Mouse (Mus musculus) hindbrain, embryonic 15.5 days (tissue): Measurements from ENCODE around the gene Galnt13. TPM values are rescaled to one million over a fixed set of nuclear protein-coding genes. Genes with fewer than 3 reads are reported as not detected.

Experiments
- ATAC-seq: fragments of 200-750 bp; cut with Nextera tagmentation; 2 replicates; pipeline ENCODE4 v1.8.0; 2017; ENCODE audit warnings: low read depth, moderate number of reproducible peaks, moderate TSS enrichment; ENCODE audit not compliant: low FRiP score
- H3K27ac ChIP-seq: fragments of 300-500 bp; sonication (generic); replicated peaks from 2 replicates; pipeline ENCODE4 v1.5.1; 2015; ENCODE audit warnings: mild to moderate bottlenecking, inconsistent platforms
- H3K27me3 ChIP-seq: fragments of 300-500 bp; sonication (generic); 2 replicates; pipeline ENCODE4 v1.6.1; 2015; ENCODE audit warnings: control low read depth, inconsistent platforms
- H3K36me3 ChIP-seq: fragments of 300-500 bp; sonication (generic); 2 replicates; pipeline ENCODE4 v1.6.1; 2015; ENCODE audit warnings: control low read depth, inconsistent platforms
- H3K4me1 ChIP-seq: fragments of 300-500 bp; sonication (generic); replicated peaks from 2 replicates; pipeline ENCODE4 v1.6.1; 2015; ENCODE audit warnings: control low read depth, inconsistent platforms
- H3K4me2 ChIP-seq: fragments of 300-500 bp; sonication (generic); 2 replicates; pipeline ENCODE4 v1.6.1; 2015; ENCODE audit warnings: moderate library complexity, mild to moderate bottlenecking, inconsistent platforms
- H3K4me3 ChIP-seq: fragments of 300-500 bp; sonication (generic); 2 replicates; pipeline ENCODE4 v1.5.1; 2015; ENCODE audit warnings: mild to moderate bottlenecking, inconsistent platforms
- H3K9ac ChIP-seq: fragments of 300-500 bp; sonication (generic); 2 replicates; pipeline ENCODE4 v1.6.1; 2015; ENCODE audit warnings: inconsistent platforms
- H3K9me3 ChIP-seq: fragments of 300-500 bp; sonication (generic); 2 replicates; pipeline ENCODE4 v1.6.1; 2016; ENCODE audit warnings: control low read depth, inconsistent platforms
- WGBS: fragments of 180-500 bp; shearing (Covaris S2); methylation state at CpG from one replicate; pipeline ENCODE4 v1.1.7; 2015; 5-methylcytosine and 5-hydroxymethylcytosine counted together
- polyA plus RNA-seq: library from polyadenylated mRNA; unstranded; fragments of >200 nt; fragmentation: Nextera tagmentation; extraction: Ambion mirVana; gene quantifications from 2 replicates; pipeline ENCODE4 v1.2.1, GENCODE M21; 2015

Galnt13 gene
- polyA plus RNA-seq = 11.4 and 15.0 TPM in 2 replicates

DNA sequence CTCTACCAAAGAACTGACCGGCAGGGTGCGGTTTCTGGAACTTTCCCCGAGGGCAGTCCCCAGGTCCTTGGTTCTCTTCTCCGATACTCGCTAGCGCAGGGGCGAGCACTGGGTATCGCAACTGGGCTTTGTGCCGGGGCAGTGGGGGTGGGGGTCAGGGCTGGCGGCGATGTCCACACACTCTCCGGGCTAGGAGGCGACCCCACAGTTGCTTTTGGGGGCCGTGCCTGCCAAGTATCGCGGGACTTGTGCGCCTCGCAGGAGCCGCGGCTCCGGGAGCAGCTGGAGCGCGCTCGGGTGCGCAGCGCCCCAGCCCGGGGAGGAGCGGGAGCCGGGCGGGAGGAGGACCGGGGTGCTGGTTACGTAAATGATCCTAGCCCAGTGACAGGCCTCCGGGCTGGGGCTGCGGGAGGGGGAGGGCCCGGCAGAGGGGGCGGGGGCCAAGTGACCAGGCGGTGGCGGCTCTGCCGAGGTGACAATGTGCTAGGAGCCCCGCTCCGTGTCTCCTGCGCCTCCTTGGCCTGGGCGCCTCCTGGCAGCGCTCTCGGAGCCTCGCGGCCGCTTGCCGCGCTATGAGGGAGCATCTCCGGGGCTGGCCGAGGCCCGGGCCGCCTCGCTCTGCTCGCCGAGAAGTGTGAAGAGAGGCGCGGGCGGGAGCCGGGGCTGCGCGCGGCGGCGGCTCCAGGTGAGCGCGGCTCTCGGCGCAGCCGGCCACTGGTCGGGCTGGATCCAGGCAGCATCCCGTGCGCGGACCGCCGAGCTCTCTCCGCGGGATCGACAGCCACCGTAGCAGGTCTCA, at the start of gene Galnt13:
Gene Galnt13, plus strand, starts transcription at position 381 of the 799 bp plus-strand sequence.
- Histone ChIP-seq H3K27ac (peak within 1 kb of the TSS; percentile 85), H3K9me3 (no peaks in the 10 kb centered on the region), H3K4me3 (peak within 1 kb of the TSS; percentile 88), H3K27me3 (no peaks in the 10 kb centered on the region), H3K4me1 (peaks cover 17% of the 10 kb centered on the region), H3K4me2 (peak within 1 kb of the TSS; percentile 92), H3K36me3 (no peaks in the 10 kb centered on the region), H3K9ac (peak within 1 kb of the TSS; percentile 77)
- WGBS = under 1% methylated on average over 81 of the region's 81 CpGs
- ATAC-seq = peak; percentile 94

DNA sequence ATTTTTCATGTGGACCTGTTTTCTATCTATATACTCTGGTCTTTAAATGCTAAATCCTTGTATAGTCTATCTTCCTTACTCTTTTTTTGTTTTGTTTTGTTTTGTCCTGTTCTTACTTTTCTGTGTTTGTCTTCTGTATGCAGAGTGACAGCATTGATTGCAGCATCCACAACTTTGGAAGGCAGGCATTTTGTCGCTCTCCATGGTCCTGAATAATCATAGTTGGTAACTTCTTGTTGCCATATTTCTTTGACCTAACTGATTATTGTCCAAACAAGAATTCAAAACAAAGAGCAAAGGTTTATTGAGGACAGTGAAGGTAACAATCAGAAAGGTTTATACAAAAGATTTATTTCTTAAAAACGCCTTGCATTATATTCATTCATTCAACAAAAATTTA, 5.1 kb upstream of the Galnt13 start:
- Histone ChIP-seq H3K4me2 (no peak overlapping the region), H3K27me3 (no peaks in the 10 kb centered on the region), H3K27ac (no peak overlapping the region), H3K4me1 (peaks cover 6% of the 10 kb centered on the region; the same call in 1 of the 2 replicates), H3K36me3 (no peaks in the 10 kb centered on the region), H3K9ac (no peak overlapping the region), H3K9me3 (no peaks in the 10 kb centered on the region), H3K4me3 (no peak overlapping the region)
- no peak for ATAC-seq
- 59% methylated on average over 2 of the region's 2 CpGs for WGBS

DNA sequence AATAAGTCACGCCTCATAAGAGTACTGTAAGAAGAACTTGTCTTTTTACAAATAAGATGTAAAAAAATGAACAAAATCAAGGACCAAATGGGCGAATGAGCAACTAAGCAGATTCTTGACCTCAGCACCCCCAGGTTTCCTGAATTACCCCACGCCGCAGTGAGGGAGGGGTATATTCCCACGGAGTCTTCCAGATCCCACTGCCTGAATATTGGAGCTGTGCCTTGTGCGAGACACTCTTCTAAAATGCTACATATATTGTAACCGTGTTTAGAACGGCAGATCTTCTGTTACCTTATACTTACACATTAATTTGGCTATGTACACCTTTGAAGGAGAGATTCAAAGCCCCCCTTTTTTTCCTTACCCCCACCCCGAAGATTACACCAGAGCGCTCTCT, 737 bp upstream of the Galnt13 start:
- H3K9me3 ChIP-seq = no peaks in the 10 kb centered on the region
- peak overlapping the region; percentile 88 for H3K4me3 ChIP-seq
- no peaks in the 10 kb centered on the region for H3K36me3 ChIP-seq
- H3K9ac ChIP-seq = peak overlapping the region; percentile 77
- no peak for ATAC-seq
- peak overlapping the region; percentile 85; the same call in 1 of the 2 replicates for H3K27ac ChIP-seq
- WGBS = 45% methylated on average over 10 of the region's 10 CpGs
- H3K4me1 ChIP-seq = peaks cover 17% of the 10 kb centered on the region
- H3K4me2 ChIP-seq = peak overlapping the region; percentile 92
- no peaks in the 10 kb centered on the region for H3K27me3 ChIP-seq

DNA sequence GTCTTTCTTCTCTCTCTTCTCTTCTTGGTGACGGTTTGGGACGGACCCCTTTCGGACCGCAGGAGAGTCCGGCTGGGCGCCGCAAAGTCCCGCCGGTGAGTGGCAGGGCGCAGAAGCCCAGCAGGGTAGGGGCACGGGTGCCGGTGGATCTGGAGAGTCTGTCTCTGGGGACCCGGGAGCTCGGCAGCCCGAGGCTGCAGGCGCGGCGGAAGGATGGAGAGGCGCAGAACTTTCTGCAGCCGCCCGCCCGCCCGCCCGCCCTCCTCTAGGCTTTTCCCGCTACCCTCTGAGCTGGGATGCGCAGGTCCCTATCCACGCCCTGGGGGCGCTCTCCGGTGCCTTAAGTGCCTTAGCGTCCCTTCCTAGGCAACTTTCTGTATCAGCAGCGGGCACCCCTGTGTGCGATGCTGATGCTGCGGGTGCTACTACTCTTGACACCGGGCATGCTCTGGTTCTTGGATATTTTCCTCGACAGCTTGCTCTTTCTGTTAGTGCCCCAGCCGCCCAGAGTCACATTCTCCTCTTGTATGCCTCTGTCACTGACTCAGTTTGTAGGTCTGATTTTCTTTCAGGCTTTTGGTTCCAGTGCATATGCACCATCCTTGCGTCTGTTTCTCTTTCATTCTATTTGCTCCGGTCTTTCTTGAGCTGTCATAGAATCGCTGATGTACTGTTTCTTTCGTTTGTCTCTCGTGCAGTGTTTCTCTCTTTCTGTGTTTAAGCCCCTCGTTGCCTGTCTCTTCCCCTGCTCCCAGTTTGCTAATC, 801 bp downstream of the Galnt13 start:
- Histone ChIP-seq H3K27me3 (no peaks in the 10 kb centered on the region), H3K27ac (peak overlapping the region; percentile 85), H3K4me3 (peak overlapping the region; percentile 88), H3K36me3 (no peaks in the 10 kb centered on the region), H3K9me3 (no peaks in the 10 kb centered on the region), H3K4me1 (peaks cover 17% of the 10 kb centered on the region), H3K4me2 (peak overlapping the region; percentile 92), H3K9ac (peak overlapping the region; percentile 77)
- ATAC-seq = peak; percentile 64
- under 1% methylated on average over 42 of the region's 42 CpGs for WGBS

DNA sequence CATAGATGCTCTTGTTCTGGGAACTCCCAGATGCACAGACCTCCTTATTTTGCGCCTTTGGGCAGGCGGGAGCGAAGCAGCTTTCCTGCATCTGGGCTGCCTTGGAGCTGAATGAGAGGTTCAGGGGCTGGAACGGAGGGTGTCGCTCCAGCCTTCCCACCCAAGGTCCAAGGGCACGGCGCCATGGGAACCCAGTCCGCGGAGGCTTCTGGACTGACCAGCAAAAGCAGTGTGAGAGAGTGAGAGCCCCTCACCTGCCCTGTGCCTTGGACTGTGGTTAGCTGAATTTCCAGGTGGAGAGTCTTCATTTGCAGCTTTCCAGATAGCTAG, 1.3 kb downstream of the Galnt13 start:
- ATAC-seq = no peak
- peak overlapping the region; percentile 92 for H3K4me2 ChIP-seq
- no peaks in the 10 kb centered on the region for H3K9me3 ChIP-seq
- H3K9ac ChIP-seq = peak overlapping the region; percentile 77
- H3K27ac ChIP-seq = peak overlapping the region; percentile 85
- H3K4me1 ChIP-seq = peaks cover 17% of the 10 kb centered on the region
- H3K4me3 ChIP-seq = peak overlapping the region; percentile 88
- 2% methylated on average over 9 of the region's 9 CpGs for WGBS
- H3K36me3 ChIP-seq = no peaks in the 10 kb centered on the region
- no peaks in the 10 kb centered on the region for H3K27me3 ChIP-seq

DNA sequence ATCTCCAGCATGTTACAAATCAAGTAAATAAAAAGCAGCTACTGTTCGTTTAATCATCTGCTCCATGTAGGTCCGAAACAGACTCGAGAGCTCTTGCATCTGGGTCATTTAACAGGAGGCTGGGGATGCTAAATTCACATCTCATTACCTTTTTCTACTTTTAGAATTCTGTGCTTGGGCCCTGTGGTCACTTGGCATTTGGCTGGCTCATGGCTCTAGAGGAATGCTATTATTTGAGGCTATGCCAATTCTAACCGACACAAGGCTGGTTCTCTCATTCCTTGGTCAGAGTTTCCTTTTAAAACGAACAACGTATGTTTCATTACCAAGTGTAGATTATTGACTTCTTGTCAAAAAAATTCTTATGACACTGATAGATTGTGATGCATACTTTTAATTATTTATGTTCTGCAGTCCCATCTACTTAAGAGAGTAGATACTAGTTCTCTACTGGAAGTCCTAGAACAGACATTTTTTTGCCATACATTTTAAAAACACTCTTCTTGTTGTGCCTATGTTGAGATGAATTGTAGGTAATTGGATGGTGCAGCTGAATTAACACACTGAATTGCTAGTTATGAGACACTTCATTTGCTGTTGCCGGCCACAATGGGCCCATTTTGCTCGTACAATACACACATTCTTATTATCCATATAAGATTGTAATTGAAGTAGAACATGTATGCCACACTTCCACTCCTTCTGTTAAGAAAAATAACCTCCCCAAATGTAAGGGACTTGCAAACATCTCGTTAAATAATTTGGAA, 6.8 kb downstream of the Galnt13 start:
- Histone ChIP-seq H3K27me3 (no peaks in the 10 kb centered on the region), H3K27ac (no peak overlapping the region), H3K4me3 (no peak overlapping the region), H3K4me2 (no peak overlapping the region), H3K4me1 (peaks cover 4% of the 10 kb centered on the region; the same call in 1 of the 2 replicates), H3K9me3 (no peaks in the 10 kb centered on the region), H3K36me3 (no peaks in the 10 kb centered on the region), H3K9ac (no peak overlapping the region)
- 69% methylated on average over 9 of the region's 9 CpGs for WGBS
- ATAC-seq = no peak

DNA sequence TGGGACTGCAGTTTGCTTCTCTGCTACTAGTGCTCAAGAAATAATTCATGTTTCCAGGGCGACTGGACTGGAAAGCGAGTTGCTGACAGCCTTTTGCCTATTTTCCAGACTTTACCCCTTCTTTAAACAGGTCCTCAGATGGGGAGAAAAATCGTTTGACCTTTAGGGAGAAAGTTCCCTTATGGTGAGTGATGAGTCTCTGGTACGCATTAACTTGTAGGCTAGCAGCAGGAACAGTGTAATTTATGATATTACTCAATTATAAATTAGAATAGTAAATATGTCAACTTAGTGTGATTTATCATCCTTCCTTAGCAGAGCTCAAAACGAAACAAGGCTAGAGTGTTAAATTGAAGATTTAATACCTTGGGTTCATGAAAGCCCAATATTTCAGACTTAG, 47.3 kb downstream of the Galnt13 start:
- Histone ChIP-seq H3K4me1 (no peaks in the 10 kb centered on the region), H3K36me3 (no peaks in the 10 kb centered on the region), H3K4me3 (no peak overlapping the region), H3K27ac (no peak overlapping the region), H3K4me2 (no peak overlapping the region), H3K27me3 (no peaks in the 10 kb centered on the region), H3K9me3 (no peaks in the 10 kb centered on the region), H3K9ac (no peak overlapping the region)
- no peak for ATAC-seq
- WGBS = 76% methylated on average over 5 of the region's 5 CpGs

DNA sequence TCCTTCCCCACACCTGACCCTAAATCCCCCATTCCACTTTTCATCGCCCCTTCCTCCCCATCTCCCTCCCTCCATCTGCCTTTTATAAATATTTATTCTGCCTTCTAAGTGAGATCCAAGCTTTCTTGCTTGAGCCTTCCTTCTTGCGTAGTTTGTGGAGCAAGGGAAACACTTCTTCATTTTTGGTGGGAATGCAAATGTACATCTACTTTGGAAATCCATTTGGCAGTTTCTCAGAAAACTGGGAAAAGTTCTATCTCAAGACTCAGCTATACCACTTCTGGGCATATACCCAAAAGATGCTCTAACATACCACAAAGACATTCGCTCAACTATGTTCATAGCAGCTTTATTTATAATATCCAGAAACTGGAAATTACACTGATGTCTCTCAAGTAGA, 86.9 kb downstream of the Galnt13 start:
- H3K9ac ChIP-seq = no peak overlapping the region
- no peak overlapping the region for H3K27ac ChIP-seq
- H3K36me3 ChIP-seq = no peaks in the 10 kb centered on the region
- no peak for ATAC-seq
- no peaks in the 10 kb centered on the region for H3K27me3 ChIP-seq
- no peaks in the 10 kb centered on the region for H3K9me3 ChIP-seq
- no peak overlapping the region for H3K4me2 ChIP-seq
- H3K4me3 ChIP-seq = no peak overlapping the region
- H3K4me1 ChIP-seq = no peaks in the 10 kb centered on the region
- 90% methylated on average over 3 of the region's 3 CpGs for WGBS

DNA sequence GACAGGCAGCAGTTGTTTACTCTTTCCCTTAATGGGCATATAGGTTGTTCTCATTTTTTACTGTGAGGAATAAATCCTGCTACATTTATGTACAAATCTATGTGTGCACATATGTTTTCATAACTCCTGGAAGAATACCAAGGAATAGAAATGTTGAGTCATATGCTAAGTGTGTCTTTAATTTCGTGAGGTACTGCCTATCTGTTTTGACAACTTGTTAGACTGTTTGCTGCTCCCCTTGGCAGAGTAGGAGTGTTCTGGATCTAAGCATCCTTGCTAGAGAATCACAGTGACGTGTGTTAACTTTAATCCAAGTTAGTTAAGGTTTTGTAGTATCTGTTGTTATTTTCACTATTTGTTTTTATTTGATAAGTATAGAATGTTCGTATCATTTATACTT, 91.0 kb downstream of the Galnt13 start:
- WGBS = 87% methylated on average over 3 of the region's 3 CpGs
- no peaks in the 10 kb centered on the region for H3K9me3 ChIP-seq
- no peaks in the 10 kb centered on the region for H3K36me3 ChIP-seq
- no peaks in the 10 kb centered on the region for H3K27me3 ChIP-seq
- H3K27ac ChIP-seq = no peak overlapping the region
- no peak overlapping the region for H3K4me3 ChIP-seq
- H3K9ac ChIP-seq = no peak overlapping the region
- no peaks in the 10 kb centered on the region for H3K4me1 ChIP-seq
- no peak overlapping the region for H3K4me2 ChIP-seq
- no peak for ATAC-seq

DNA sequence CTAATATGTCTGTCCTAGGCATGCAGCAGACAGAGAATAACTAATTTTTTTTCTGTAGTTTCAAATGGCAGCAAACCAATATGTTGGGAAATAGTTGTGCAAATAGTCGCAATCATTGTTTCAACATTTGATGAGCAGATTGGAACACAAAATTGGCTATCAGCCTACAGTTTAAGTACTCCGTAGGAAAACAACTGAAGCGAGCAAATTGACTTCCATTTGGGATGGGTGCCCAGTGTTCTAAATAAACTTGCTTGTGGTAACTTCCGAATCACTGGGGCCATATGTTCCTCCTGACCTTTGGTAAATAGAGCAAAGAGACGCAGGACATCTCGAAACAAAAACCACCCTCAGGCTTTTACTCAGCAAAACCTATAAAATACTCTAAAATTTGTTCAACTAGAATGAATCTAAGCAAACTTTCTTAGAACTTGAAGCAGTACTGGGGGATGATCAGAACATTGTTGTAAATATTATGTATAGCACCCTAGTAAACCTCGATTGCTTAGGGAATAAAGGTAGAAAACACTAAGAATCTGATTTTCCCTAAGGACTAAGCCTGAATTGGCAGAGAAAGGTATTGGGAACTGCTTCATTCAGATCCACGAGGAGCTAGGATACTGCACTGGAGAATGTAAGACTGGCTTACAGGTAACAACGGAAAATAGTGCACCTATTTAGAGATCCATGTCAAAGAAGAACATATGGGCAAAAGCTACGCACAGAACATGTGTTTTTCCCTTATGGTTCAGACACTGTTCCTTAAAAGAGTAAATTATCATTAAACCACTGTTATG, 122.4 kb downstream of the Galnt13 start:
- Histone ChIP-seq H3K27ac (no peak overlapping the region), H3K4me1 (no peaks in the 10 kb centered on the region), H3K9me3 (no peaks in the 10 kb centered on the region), H3K4me2 (no peak overlapping the region), H3K4me3 (no peak overlapping the region), H3K27me3 (no peaks in the 10 kb centered on the region), H3K36me3 (no peaks in the 10 kb centered on the region), H3K9ac (no peak overlapping the region)
- 75% methylated on average over 10 of the region's 10 CpGs for WGBS
- ATAC-seq = no peak

DNA sequence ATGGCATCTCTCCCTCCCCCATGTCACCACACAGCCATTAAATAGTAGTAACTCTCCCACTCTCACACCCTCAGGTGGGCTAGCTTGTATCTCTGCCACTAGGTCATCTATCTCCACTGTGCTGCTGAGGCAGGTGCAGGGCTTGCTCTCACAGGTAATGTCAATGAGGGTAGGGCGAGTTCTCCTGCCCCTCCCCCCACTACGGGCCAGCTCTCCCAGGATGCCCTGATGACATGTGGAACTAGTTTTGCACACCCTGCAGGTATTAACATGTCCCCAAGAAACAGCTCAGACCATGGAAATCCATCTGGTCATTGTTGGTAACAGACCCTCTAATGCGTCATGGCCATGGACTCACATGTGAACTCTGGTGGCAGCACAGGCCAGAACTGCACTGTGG, 129.0 kb downstream of the Galnt13 start:
- ATAC-seq = no peak
- Histone ChIP-seq H3K36me3 (no peaks in the 10 kb centered on the region), H3K4me2 (no peak overlapping the region), H3K27ac (no peak overlapping the region), H3K9me3 (no peaks in the 10 kb centered on the region), H3K4me3 (no peak overlapping the region), H3K4me1 (no peaks in the 10 kb centered on the region), H3K27me3 (no peaks in the 10 kb centered on the region), H3K9ac (no peak overlapping the region)
- WGBS = 94% methylated on average over 3 of the region's 3 CpGs
